Mouse (Mus musculus) thymus, postnatal 36 days (tissue): ENCODE results near the gene Cts7.

Source experiments
- DNase-seq, 2 experiments: peaks; one replicate each; pipeline ENCODE4 v3.0.0; 2022; ENCODE audit warnings: mixed read lengths in 2 of 2

Gene Cts7

DNA sequence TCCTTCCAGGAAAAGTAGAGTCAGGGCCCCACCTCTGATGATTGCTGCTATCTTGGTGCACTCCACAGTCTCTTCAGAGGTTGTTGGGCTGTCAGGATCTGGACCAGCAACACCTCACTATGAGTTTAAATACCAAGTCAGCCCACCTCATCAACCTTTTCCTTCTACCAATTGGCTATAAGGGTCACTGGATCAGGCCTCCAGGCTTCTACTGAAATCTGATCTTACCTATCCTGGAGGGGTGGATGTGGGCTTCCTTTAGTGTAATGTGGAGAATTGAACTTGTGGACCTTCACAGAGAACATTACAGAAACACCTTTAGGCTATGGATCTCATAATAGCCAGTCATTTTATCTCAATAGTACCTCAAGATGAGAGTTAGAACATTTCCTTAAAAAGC lies at the start of gene Cts7:
TSS of gene Cts7 (minus strand) at position 101 of the 400 bp plus-strand sequence.
- no peak for DNase-seq
